Mouse (Mus musculus) kidney, adult 2 months (tissue): ENCODE measurements around the gene Pqlc2. TPM values are rescaled to one million over a fixed set of nuclear protein-coding genes. Genes with fewer than 3 reads are reported as not detected.
A peak's percentile ranks its signal among the peaks of the same experiment; 100 is the strongest.

ENCODE experiments used
- DNase-seq: peaks from one replicate; pipeline ENCODE4 v3.0.0; 2021
- H3K27ac ChIP-seq: fragments of 200-500 bp; 2 replicates; pipeline ENCODE4 v1.5.1; 2012; ENCODE audit warnings: low read depth, low read length, control low read depth, inconsistent platforms; ENCODE audit not compliant: insufficient read depth
- H3K27me3 ChIP-seq: fragments of 200-500 bp; replicated peaks from 2 replicates; pipeline ENCODE4 v1.6.1; 2012; ENCODE audit warnings: mild to moderate bottlenecking, moderate library complexity, low read length, inconsistent platforms; ENCODE audit not compliant: control insufficient read depth, insufficient read depth
- H3K36me3 ChIP-seq: fragments of 200-500 bp; 2 replicates; pipeline ENCODE4 v1.6.1; 2012; ENCODE audit warnings: mild to moderate bottlenecking, moderate library complexity, low read length, inconsistent platforms; ENCODE audit not compliant: control insufficient read depth, insufficient read depth
- H3K4me1 ChIP-seq: fragments of 200-500 bp; 2 replicates; pipeline ENCODE4 v1.6.1; 2011; ENCODE audit warnings: low read length; ENCODE audit not compliant: control insufficient read depth, insufficient read depth
- H3K4me3 ChIP-seq: fragments of 200-500 bp; 2 replicates; pipeline ENCODE4 v1.5.1; 2011; ENCODE audit warnings: mild to moderate bottlenecking, low read depth, low read length, control low read depth; ENCODE audit not compliant: insufficient read depth
- CTCF ChIP-seq: fragments of 200-500 bp; conservative IDR thresholded peaks from 2 replicates; pipeline ENCODE4 v1.5.1; 2011; ENCODE audit warnings: low read depth, mild to moderate bottlenecking, control low read depth, low read length, moderate library complexity, mixed read lengths; ENCODE audit not compliant: insufficient read depth, insufficient read length
- POLR2A ChIP-seq: fragments of 200-500 bp; IDR thresholded peaks from one replicate; pipeline ENCODE4 v1.6.1; 2011; ENCODE audit warnings: low read depth, low read length, control low read depth
- WGBS: fragments of 180-500 bp; shearing (Covaris S2); methylation state at CpG from one replicate; pipeline ENCODE4 v1.1.7; 2018; 5-methylcytosine and 5-hydroxymethylcytosine counted together
- polyA plus RNA-seq: library from polyadenylated mRNA; depleted of rRNA; stranded (reverse); fragments of >200 nt; gene quantifications from 2 replicates; pipeline ENCODE4 v1.2.3, GENCODE M21; 2012

The Pqlc2 gene
- polyA plus RNA-seq, 1 experiment: 63.3 TPM

GRCm38 (mm10) chr4:139305521-139305920 is 5.0 kb downstream of the Pqlc2 start:
- 0 out of 2 replicates have a peak, but pooled peaks cover 8% of the 10 kb centered on the region for H3K4me1 ChIP-seq
- no peak overlapping the region for H3K27ac ChIP-seq
- DNase-seq: no peak
- no peak overlapping the region for H3K4me3 ChIP-seq
- H3K36me3 ChIP-seq: no peaks in the 10 kb centered on the region; the same call in 1 of the 2 replicates
- 78% methylated on average over 3 of the region's 3 CpGs for WGBS
- no peaks in the 10 kb centered on the region for H3K27me3 ChIP-seq
- TF ChIP-seq POLR2A: no peak

GRCm38 (mm10) chr4:139302241-139302640 is 8.3 kb downstream of the Pqlc2 start:
- no peak for DNase-seq
- TF ChIP-seq POLR2A (no peak), CTCF (no peak)
- WGBS: 86% methylated on average over 5 of the region's 5 CpGs
- no peak overlapping the region for H3K4me3 ChIP-seq
- no peaks in the 10 kb centered on the region for H3K27me3 ChIP-seq
- no peak overlapping the region for H3K27ac ChIP-seq
- H3K36me3 ChIP-seq: no peaks in the 10 kb centered on the region; the same call in 1 of the 2 replicates
- no peaks in the 10 kb centered on the region for H3K4me1 ChIP-seq

- Histone ChIP-seq H3K36me3 (no peaks in the 10 kb centered on the region; the same call in 1 of the 2 replicates), H3K27ac (no peak overlapping the region), H3K4me3 (no peak overlapping the region), H3K4me1 (no peaks in the 10 kb centered on the region), H3K27me3 (no peaks in the 10 kb centered on the region)
- no peak for DNase-seq
- WGBS: 65% methylated on average over 8 of the region's 8 CpGs
- TF ChIP-seq POLR2A: no peak
- TF ChIP-seq CTCF: no peak
Measured at GRCm38 (mm10) chr4:139301780-139302179, 8.7 kb downstream of the Pqlc2 start.

- WGBS: 76% methylated on average over 12 of the region's 12 CpGs
- Histone ChIP-seq H3K27me3 (no peaks in the 10 kb centered on the region), H3K36me3 (no peaks in the 10 kb centered on the region; the same call in 1 of the 2 replicates), H3K4me1 (no peaks in the 10 kb centered on the region), H3K27ac (no peak overlapping the region), H3K4me3 (no peak overlapping the region)
- no peak for DNase-seq
- TF ChIP-seq POLR2A (no peak), CTCF (no peak)
Measured at GRCm38 (mm10) chr4:139298671-139299366, 11.7 kb downstream of the Pqlc2 start.

DNA sequence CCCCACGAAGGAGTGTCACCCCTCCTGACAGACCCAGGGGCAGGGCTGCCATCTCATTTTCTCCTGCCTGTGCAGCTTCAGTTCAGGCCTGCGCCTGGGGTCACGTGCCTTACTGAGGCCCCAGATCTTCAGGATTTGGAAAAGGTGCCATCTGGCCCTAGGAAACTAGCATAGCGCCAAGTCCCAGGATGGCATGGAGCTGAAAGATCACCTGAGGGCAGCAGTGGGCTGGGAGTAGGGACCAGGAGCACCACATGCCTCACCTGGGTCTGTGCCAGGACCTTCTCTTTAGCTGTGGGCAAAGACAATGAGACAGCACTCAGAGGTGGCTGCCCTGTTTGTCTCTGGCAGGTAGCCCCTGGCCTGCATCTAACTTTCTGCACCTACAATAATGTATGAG is 12.9 kb downstream of the Pqlc2 start:
- Histone ChIP-seq H3K27me3 (no peaks in the 10 kb centered on the region), H3K4me3 (no peak overlapping the region), H3K4me1 (no peaks in the 10 kb centered on the region), H3K27ac (no peak overlapping the region), H3K36me3 (no peaks in the 10 kb centered on the region; the same call in 1 of the 2 replicates)
- WGBS: 73% methylated on average over 4 of the region's 4 CpGs
- DNase-seq: peak; percentile 73
- no peak for TF ChIP-seq POLR2A
- peak; percentile 38 for TF ChIP-seq CTCF

DNA sequence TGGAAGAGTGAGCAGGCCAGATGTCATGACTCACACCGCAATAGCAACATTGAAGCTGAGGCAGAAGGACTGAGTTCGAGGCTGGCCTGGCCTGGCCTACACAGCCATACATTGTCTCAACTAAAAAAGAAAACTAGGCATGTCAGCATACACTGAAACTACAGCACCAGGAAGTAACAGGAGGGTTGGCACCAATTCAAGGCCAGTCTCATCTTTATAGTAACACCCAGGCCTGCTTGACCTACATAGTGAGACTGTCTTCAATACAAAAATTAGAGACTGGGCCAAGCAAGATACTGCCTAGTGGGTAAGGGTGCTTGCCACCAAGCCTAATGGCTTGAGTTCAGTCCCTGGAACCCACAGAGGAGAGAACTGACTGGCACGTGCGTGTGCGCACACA is 18.5 kb downstream of the Pqlc2 start:
- no peaks in the 10 kb centered on the region for H3K4me1 ChIP-seq
- no peaks in the 10 kb centered on the region for H3K27me3 ChIP-seq
- TF ChIP-seq CTCF: no peak
- no peak for TF ChIP-seq POLR2A
- no peak for DNase-seq
- H3K4me3 ChIP-seq: no peak overlapping the region
- no peaks in the 10 kb centered on the region for H3K36me3 ChIP-seq
- no peak overlapping the region for H3K27ac ChIP-seq
- WGBS: 94% methylated on average over 5 of the region's 5 CpGs

DNA sequence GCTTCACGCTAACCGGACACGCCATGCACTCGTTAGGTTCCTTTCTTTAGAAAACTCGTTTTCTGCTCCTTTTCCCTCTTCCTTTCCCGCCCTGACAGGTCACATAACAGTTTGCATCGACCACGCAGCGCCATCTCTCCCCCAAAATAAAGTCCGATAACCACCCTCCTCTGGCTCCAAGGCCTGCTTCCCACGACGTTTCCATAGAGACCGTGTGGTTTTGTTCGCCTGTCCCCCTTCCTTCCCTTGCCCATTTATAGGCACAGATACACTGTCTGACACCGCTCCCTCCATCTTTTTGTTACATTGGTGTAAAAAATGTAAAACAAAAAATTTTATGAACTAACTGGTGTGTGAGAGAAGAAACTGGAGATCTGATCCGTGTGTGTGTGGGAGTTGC is 19.4 kb downstream of the Pqlc2 start:
- 79% methylated on average over 16 of the region's 16 CpGs for WGBS
- TF ChIP-seq CTCF: no peak
- no peak for TF ChIP-seq POLR2A

DNA sequence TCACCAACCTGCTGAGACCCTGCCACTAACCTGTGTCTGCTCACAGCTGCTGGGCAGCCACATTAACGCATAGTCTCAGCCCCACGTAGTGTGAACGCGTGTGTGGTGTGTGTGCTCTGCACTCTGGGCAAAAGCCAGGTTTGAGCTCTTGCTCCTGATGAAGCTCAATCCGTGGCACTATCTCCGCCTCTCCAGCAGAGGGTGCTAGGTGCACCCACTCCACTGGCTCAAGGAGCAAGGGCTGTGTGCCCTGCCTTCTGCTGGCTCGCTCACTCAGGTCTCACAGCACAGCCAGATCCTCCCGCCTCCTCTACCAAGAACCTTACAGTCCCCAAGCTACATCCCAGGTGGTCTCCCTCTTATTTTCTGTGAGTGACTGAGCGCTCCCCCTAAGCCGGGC is 21.5 kb downstream of the Pqlc2 start:
- Histone ChIP-seq H3K4me3 (no peak overlapping the region), H3K4me1 (no peaks in the 10 kb centered on the region), H3K27ac (no peak overlapping the region), H3K36me3 (no peaks in the 10 kb centered on the region), H3K27me3 (no peaks in the 10 kb centered on the region)
- TF ChIP-seq CTCF (peak; percentile 93), POLR2A (no peak)
- DNase-seq: peak; percentile 81
- 53% methylated on average over 10 of the region's 10 CpGs for WGBS

More for the DNA sequence above, 19.4 kb downstream of the Pqlc2 start:
- no peaks in the 10 kb centered on the region for H3K27me3 ChIP-seq
- DNase-seq: no peak
- no peaks in the 10 kb centered on the region for H3K4me1 ChIP-seq
- H3K4me3 ChIP-seq: no peak overlapping the region
- H3K27ac ChIP-seq: no peak overlapping the region
- H3K36me3 ChIP-seq: no peaks in the 10 kb centered on the region
